8 mouse cellular contexts compared by ENCODE assay signal in the genomic region with DNA sequence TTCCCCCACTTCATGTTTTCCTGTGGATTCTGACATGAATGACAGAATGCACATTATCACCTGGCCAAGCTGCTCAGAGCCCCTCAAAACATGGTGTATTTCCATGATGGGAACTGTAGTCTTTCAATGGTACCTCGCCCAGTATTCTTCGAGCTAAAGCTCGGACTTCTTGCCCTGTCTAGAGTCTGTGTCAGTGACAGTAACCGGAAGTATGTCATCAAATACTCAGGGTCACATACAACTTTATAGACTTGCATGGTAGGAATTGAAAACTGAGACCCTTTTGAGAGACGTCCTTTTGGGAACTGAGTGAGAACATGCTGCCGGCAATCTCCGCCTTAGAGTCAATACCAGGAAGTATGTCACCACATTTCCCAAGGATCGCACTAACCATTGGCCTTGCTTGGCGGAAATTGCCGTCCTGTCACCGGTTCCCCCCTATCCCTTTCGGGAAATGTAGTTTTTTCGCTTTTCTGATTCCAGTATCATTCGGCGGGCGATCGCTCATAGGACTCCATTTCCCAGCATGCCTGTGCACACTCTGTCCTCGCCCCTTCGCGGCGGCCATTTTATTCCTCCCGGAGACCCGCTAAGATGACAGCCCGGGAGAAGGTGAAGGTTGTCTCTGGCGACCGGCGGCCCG. TPM values are rescaled to one million over a fixed set of nuclear protein-coding genes. Genes with fewer than 3 reads are reported as not detected.
A peak's percentile ranks its signal among the peaks of the same experiment; 100 is the strongest.
DNase-seq lines count a peak whose midpoint lies in the region; ATAC-seq and TF ChIP-seq lines count a peak whose summit lies in the region.

A gene (plus strand): TSS at position 572 of the 643 bp plus-strand sequence.

- WGBS in embryonic facial prominence, embryonic 13.5 days, result 0% methylated on average over 28 of the region's 28 CpGs
- WGBS in kidney, adult 2 months, result under 1% methylated on average over 28 of the region's 28 CpGs
- WGBS in limb, embryonic 12.5 days, result under 1% methylated on average over 28 of the region's 28 CpGs
- under 1% methylated on average over 28 of the region's 28 CpGs for WGBS in midbrain, embryonic 15.5 days
- under 1% methylated on average over 28 of the region's 28 CpGs for WGBS in spleen, adult 2 months

- peak; percentile 88 for DNase-seq in 3134 (ENCODE audit: extremely low read depth, insufficient read length, low spot score)
- DNase-seq in adrenal gland, postnatal 36 days, result peak; percentile 91 to 92
- DNase-seq in heart, adult 18-20 months, result peak; percentile 95 to 99
- DNase-seq in kidney, adult 2 months, result peak; percentile 99
- DNase-seq in spleen, adult 2 months (ENCODE audit: low read depth in 1 of 2, low spot score in 2 of 2), result peak; percentile 87 to 98

- H3K4me2 ChIP-seq in embryonic facial prominence, embryonic 13.5 days, result peak within 1 kb of the TSS; percentile 99
- H3K4me2 ChIP-seq in limb, embryonic 12.5 days, result peak within 1 kb of the TSS; percentile 96
- H3K4me2 ChIP-seq in midbrain, embryonic 15.5 days, result peak within 1 kb of the TSS; percentile 99

- peaks cover 34% of the 10 kb centered on the region for H3K36me3 ChIP-seq in embryonic facial prominence, embryonic 13.5 days
- H3K36me3 ChIP-seq in kidney, adult 2 months (ENCODE audit: control insufficient read depth, insufficient read depth, low read length), result no peaks in the 10 kb centered on the region
- H3K36me3 ChIP-seq in limb, embryonic 12.5 days, result peaks cover 37% of the 10 kb centered on the region
- H3K36me3 ChIP-seq in midbrain, embryonic 15.5 days (replicated peaks), result peaks cover 5% of the 10 kb centered on the region; the same call in 1 of the 2 replicates
- H3K36me3 ChIP-seq in spleen, adult 2 months (ENCODE audit: control insufficient read depth, insufficient read depth, low read length), result peaks cover 21% of the 10 kb centered on the region

- H3K4me3 ChIP-seq in embryonic facial prominence, embryonic 13.5 days, result peak within 1 kb of the TSS; percentile 69
- peak within 1 kb of the TSS; percentile 68 for H3K4me3 ChIP-seq in kidney, adult 2 months (ENCODE audit: insufficient read depth, low read depth, low read length)
- H3K4me3 ChIP-seq in limb, embryonic 12.5 days (replicated peaks), result peak within 1 kb of the TSS; percentile 72
- H3K4me3 ChIP-seq in midbrain, embryonic 15.5 days, result peak within 1 kb of the TSS; percentile 69
- peak within 1 kb of the TSS; percentile 69 for H3K4me3 ChIP-seq in spleen, adult 2 months (ENCODE audit: extremely low read depth, insufficient read depth, insufficient read length)

- peaks cover 48% of the 10 kb centered on the region for H3K4me1 ChIP-seq in embryonic facial prominence, embryonic 13.5 days
- H3K4me1 ChIP-seq in kidney, adult 2 months (ENCODE audit: control insufficient read depth, insufficient read depth, low read length), result peaks cover 24% of the 10 kb centered on the region
- peaks cover 37% of the 10 kb centered on the region for H3K4me1 ChIP-seq in limb, embryonic 12.5 days (replicated peaks)
- H3K4me1 ChIP-seq in midbrain, embryonic 15.5 days, result peaks cover 54% of the 10 kb centered on the region
- H3K4me1 ChIP-seq in spleen, adult 2 months (ENCODE audit: control insufficient read depth, insufficient read depth, insufficient read length), result peaks cover 19% of the 10 kb centered on the region

- no peak for TF ChIP-seq CTCF in kidney, adult 2 months (conservative IDR thresholded peaks at IDR 0.05; ENCODE audit: insufficient read depth, insufficient read length, low read depth, low read length)
- TF ChIP-seq CTCF in spleen, adult 2 months (IDR thresholded peaks at IDR 0.05; ENCODE audit: extremely low read depth, insufficient read depth, insufficient read length, insufficient replicate concordance), result no peak

- peak within 1 kb of the TSS; percentile 80 for H3K9ac ChIP-seq in embryonic facial prominence, embryonic 13.5 days
- peak within 1 kb of the TSS; percentile 65 for H3K9ac ChIP-seq in limb, embryonic 12.5 days (replicated peaks)
- peak within 1 kb of the TSS; percentile 66 for H3K9ac ChIP-seq in midbrain, embryonic 15.5 days

- no peaks in the 10 kb centered on the region for H3K9me3 ChIP-seq in embryonic facial prominence, embryonic 13.5 days
- no peaks in the 10 kb centered on the region for H3K9me3 ChIP-seq in limb, embryonic 12.5 days
- no peaks in the 10 kb centered on the region for H3K9me3 ChIP-seq in midbrain, embryonic 15.5 days

- H3K27ac ChIP-seq in embryonic facial prominence, embryonic 13.5 days, result peak within 1 kb of the TSS; percentile 92
- H3K27ac ChIP-seq in kidney, adult 2 months (ENCODE audit: insufficient read depth, low read depth, low read length), result peak within 1 kb of the TSS; percentile 94
- peak within 1 kb of the TSS; percentile 87 for H3K27ac ChIP-seq in limb, embryonic 12.5 days
- peak within 1 kb of the TSS; percentile 91 for H3K27ac ChIP-seq in midbrain, embryonic 15.5 days
- H3K27ac ChIP-seq in spleen, adult 2 months (ENCODE audit: insufficient read depth, low read length), result peak within 1 kb of the TSS; percentile 91

- TF ChIP-seq POLR2A in kidney, adult 2 months (IDR thresholded peaks at IDR 0.05; ENCODE audit: low read depth, low read length), result peak; percentile 39
- peak; percentile 37; the same call in 1 of the 2 replicates for TF ChIP-seq POLR2A in spleen, adult 2 months (IDR thresholded peaks at IDR 0.05; ENCODE audit: low read depth, low read length)

- peak; percentile 91 for ATAC-seq in embryonic facial prominence, embryonic 13.5 days (ENCODE audit: insufficient number of reproducible peaks, insufficient read depth, low FRiP score, low TSS enrichment, low read depth)
- ATAC-seq in limb, embryonic 12.5 days (ENCODE audit: insufficient number of reproducible peaks, insufficient read depth, low FRiP score, low TSS enrichment, low read depth), result peak; percentile 89
- ATAC-seq in midbrain, embryonic 15.5 days (replicated peaks), result peak; percentile 94

- no peaks in the 10 kb centered on the region for H3K27me3 ChIP-seq in embryonic facial prominence, embryonic 13.5 days
- no peaks in the 10 kb centered on the region for H3K27me3 ChIP-seq in kidney, adult 2 months (replicated peaks; ENCODE audit: control insufficient read depth, insufficient read depth, low read length)
- no peaks in the 10 kb centered on the region for H3K27me3 ChIP-seq in limb, embryonic 12.5 days
- no peaks in the 10 kb centered on the region for H3K27me3 ChIP-seq in midbrain, embryonic 15.5 days (replicated peaks)
- no peaks in the 10 kb centered on the region for H3K27me3 ChIP-seq in spleen, adult 2 months (ENCODE audit: control insufficient read depth, insufficient read depth, low read length)

RNA-seq across cellular contexts. Expression of the gene that starts here (rescaled TPM):
- total RNA-seq in adrenal gland, postnatal 36 days (2021), result 10 to 100 TPM; 28.7 to 30.8 TPM
- polyA plus RNA-seq in embryonic facial prominence, embryonic 13.5 days (2015; fragmentation: Nextera tagmentation; extraction: Ambion mirVana), result 13.5 and 14.1 TPM in 2 replicates
- 100 to 1,000 TPM; 115 to 117 TPM for total RNA-seq in heart, adult 18-20 months (2021)
- 23.7 and 28.2 TPM in 2 replicates for polyA plus RNA-seq in kidney, adult 2 months (2012; rRNA removed)
- polyA plus RNA-seq in limb, embryonic 12.5 days (2016; fragmentation: Nextera tagmentation; extraction: Ambion mirVana), result 13.4 and 14.6 TPM in 2 replicates
- polyA plus RNA-seq in midbrain, embryonic 15.5 days (2015; fragmentation: Nextera tagmentation; extraction: Ambion mirVana), result 20.1 and 20.5 TPM in 2 replicates
- polyA plus RNA-seq in spleen, adult 2 months (2012; rRNA removed), result 21.1 and 29.0 TPM in 2 replicates

Comparison
In these comparisons a context has a peak if more than half of its experiments do, and no peak if none do; other contexts are left out.
1. Peak in every context shown above with its lines: DNase-seq, ATAC-seq, H3K4me3 ChIP-seq and H3K27ac ChIP-seq.